Mouse (Mus musculus): ENCODE measurements at regions not wholly inside any gene's neighbourhood (a gene's known extent, or its start where the extent isn't known, plus 50 kb on each side); places are given as distances from the start of the nearest gene placed in this dataset.

DNA sequence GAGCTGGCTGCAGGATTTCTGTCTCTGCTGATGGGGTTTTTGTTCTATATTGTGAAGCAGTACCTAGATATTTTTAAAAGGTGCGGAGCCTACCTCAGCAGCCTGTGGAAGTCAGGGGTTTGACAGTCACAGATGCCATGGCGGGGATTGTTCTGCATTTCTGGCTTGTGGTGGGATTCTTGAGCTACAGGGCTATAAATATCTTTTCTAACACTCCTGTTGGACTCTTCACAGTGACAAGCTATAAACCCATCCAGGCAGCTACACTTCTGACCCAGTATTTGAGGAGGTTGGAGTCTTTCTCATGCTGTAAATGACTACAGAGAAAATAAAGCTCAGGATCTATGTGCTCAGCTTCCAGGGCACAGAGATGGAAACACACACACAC lies 112.3 kb upstream of the Tmtc1 start:
- Histone ChIP-seq H3K36me3 (ENCODE audit: control insufficient read depth, insufficient read depth, low read length) (no peaks in the 10 kb centered on the region), H3K4me1 (ENCODE audit: control insufficient read depth, insufficient read depth, insufficient read length, low read length) (no peaks in the 10 kb centered on the region), H3K4me3 (ENCODE audit: low read depth, low read length) (no peak overlapping the region), H3K27ac (ENCODE audit: insufficient read depth, low read depth, low read length) (no peak overlapping the region), H3K27me3 (ENCODE audit: control insufficient read depth, insufficient read depth, low read length) (no peaks in the 10 kb centered on the region)
- no peak for TF ChIP-seq POLR2A (IDR thresholded peaks at IDR 0.05; ENCODE audit: low read depth, low read length)
- no peak for TF ChIP-seq CTCF (IDR thresholded peaks at IDR 0.05; ENCODE audit: extremely low read depth, insufficient read length, insufficient replicate concordance, low read depth, low read length)
- WGBS = 73% methylated on average over 2 of the region's 2 CpGs

DNA sequence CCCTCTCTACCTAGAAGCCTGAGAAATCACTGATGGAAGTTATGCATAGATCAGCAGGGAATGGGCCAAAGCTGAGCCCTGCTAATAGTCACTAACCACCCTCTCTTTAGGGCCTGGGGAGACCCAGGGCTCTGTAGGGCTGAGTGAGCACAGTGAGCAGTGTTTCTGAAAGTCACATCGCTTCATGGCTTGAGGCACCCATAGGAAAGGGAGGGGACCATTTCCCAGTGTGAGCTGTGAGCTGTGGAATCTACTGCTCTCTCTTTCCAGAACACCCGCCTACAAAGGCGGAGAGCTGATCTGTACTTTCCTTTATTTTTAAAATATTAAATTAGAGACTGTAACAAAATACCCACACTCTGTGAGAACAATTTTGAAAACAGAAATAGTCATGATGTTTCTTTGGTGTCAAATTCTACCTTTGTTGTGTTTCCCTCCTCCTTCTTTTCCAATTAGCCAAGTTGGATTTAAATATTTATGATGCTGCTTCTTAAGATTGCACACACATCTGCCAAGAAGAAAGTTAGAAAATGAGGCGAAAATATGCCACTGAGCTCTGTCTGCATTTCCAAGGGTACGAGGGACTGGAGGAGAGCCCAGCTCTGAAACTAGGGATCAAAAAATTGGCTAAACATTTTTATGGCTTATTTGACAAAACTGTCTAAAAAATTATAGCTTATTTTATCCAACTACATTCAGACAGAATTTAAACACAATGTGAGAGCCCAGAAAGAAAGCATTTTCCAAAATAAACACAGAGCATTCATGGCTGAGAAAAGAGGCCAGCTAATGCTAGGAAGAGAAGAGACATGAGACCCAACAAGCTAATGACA lies 111.7 kb upstream of the Tmtc1 start:
- Histone ChIP-seq H3K27me3 (ENCODE audit: control insufficient read depth, insufficient read depth, low read length) (no peaks in the 10 kb centered on the region), H3K27ac (ENCODE audit: insufficient read depth, low read depth, low read length) (no peak overlapping the region), H3K36me3 (ENCODE audit: control insufficient read depth, insufficient read depth, low read length) (no peaks in the 10 kb centered on the region), H3K4me3 (ENCODE audit: low read depth, low read length) (no peak overlapping the region), H3K4me1 (ENCODE audit: control insufficient read depth, insufficient read depth, insufficient read length, low read length) (no peaks in the 10 kb centered on the region)
- TF ChIP-seq CTCF (IDR thresholded peaks at IDR 0.05; ENCODE audit: extremely low read depth, insufficient read length, insufficient replicate concordance, low read depth, low read length) = no peak
- no peak for TF ChIP-seq POLR2A (IDR thresholded peaks at IDR 0.05; ENCODE audit: low read depth, low read length)
- 72% methylated on average over 5 of the region's 5 CpGs for whole genome bisulfite sequencing

DNA sequence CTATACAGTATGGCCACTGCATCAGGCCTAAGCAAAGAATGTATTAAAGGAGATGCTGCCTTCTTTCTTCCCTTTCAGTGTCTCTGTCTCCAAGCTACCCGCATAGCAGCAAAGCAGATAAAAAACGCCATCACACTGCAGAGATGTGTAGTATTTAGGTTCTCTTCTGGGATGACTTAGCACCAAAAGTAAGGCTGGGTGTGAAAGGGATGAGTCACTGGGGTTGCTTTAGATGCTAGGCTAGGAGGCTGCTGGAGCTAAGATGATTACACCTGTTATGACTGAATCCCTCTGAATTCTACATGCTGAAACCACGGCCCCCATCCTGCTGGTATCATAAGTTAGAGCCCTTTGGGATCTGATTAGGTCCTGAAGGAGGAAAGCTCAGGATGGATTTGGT lies 110.3 kb upstream of the Tmtc1 start:
- WGBS = 80% methylated on average over 3 of the region's 3 CpGs
- Histone ChIP-seq H3K27ac (ENCODE audit: insufficient read depth, low read depth, low read length) (no peak overlapping the region), H3K36me3 (ENCODE audit: control insufficient read depth, insufficient read depth, low read length) (no peaks in the 10 kb centered on the region), H3K27me3 (ENCODE audit: control insufficient read depth, insufficient read depth, low read length) (no peaks in the 10 kb centered on the region), H3K4me1 (ENCODE audit: control insufficient read depth, insufficient read depth, insufficient read length, low read length) (no peaks in the 10 kb centered on the region), H3K4me3 (ENCODE audit: low read depth, low read length) (no peak overlapping the region)
- no peak for TF ChIP-seq POLR2A (IDR thresholded peaks at IDR 0.05; ENCODE audit: low read depth, low read length)

DNA sequence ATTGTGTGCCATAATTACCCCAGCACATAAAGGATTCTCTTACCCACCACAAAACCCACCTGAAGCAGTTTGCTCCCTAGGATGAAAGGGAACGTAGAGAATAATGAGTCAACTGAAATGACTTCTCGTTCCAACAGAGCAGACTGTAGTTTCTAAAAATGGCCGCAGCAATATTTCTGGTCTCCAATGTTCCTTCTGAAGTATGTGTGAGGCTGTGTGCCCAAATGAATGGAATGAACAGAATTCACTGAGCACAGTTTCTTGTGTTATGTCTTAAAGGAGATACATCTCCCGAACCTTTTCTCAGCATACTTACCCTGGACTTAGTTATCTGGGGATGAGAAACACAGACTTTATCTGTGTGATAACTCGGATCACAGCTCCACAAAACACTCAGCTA lies 109.4 kb upstream of the Tmtc1 start:
- Histone ChIP-seq H3K27ac (ENCODE audit: insufficient read depth, low read depth, low read length) (no peak overlapping the region), H3K27me3 (ENCODE audit: control insufficient read depth, insufficient read depth, low read length) (no peaks in the 10 kb centered on the region), H3K4me3 (ENCODE audit: low read depth, low read length) (no peak overlapping the region), H3K4me1 (ENCODE audit: control insufficient read depth, insufficient read depth, insufficient read length, low read length) (no peaks in the 10 kb centered on the region), H3K36me3 (ENCODE audit: control insufficient read depth, insufficient read depth, low read length) (no peaks in the 10 kb centered on the region)
- 58% methylated on average over 5 of the region's 5 CpGs for whole genome bisulfite sequencing
- TF ChIP-seq POLR2A (IDR thresholded peaks at IDR 0.05; ENCODE audit: low read depth, low read length) = no peak
- no peak for TF ChIP-seq CTCF (IDR thresholded peaks at IDR 0.05; ENCODE audit: extremely low read depth, insufficient read length, insufficient replicate concordance, low read depth, low read length)

DNA sequence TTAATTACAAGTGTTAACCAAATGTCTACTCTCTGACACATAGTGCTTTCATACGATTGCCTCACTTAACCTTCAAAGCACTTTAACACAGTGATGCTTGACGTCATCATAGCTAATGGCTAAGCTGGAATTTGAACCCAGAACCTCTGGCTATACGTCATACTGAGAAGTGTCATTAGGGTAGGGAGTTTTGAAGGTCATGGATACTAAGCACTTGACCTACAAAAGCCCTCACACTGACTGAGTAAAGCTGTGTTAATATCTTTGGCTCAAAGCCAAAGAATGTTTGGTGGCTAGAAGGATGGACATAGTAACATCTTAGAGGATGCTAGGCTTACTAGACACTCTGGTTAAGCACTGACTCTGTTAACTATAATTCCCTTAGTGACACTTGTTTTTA lies 106.9 kb upstream of the Tmtc1 start:
- Histone ChIP-seq H3K36me3 (ENCODE audit: control insufficient read depth, insufficient read depth, low read length) (no peaks in the 10 kb centered on the region), H3K27ac (ENCODE audit: insufficient read depth, low read depth, low read length) (no peak overlapping the region), H3K4me1 (ENCODE audit: control insufficient read depth, insufficient read depth, insufficient read length, low read length) (no peaks in the 10 kb centered on the region), H3K27me3 (ENCODE audit: control insufficient read depth, insufficient read depth, low read length) (no peaks in the 10 kb centered on the region), H3K4me3 (ENCODE audit: low read depth, low read length) (no peak overlapping the region)
- WGBS = 57% methylated on average over 3 of the region's 3 CpGs
- TF ChIP-seq POLR2A (IDR thresholded peaks at IDR 0.05; ENCODE audit: low read depth, low read length) = no peak
- no peak for TF ChIP-seq CTCF (IDR thresholded peaks at IDR 0.05; ENCODE audit: extremely low read depth, insufficient read length, insufficient replicate concordance, low read depth, low read length)

DNA sequence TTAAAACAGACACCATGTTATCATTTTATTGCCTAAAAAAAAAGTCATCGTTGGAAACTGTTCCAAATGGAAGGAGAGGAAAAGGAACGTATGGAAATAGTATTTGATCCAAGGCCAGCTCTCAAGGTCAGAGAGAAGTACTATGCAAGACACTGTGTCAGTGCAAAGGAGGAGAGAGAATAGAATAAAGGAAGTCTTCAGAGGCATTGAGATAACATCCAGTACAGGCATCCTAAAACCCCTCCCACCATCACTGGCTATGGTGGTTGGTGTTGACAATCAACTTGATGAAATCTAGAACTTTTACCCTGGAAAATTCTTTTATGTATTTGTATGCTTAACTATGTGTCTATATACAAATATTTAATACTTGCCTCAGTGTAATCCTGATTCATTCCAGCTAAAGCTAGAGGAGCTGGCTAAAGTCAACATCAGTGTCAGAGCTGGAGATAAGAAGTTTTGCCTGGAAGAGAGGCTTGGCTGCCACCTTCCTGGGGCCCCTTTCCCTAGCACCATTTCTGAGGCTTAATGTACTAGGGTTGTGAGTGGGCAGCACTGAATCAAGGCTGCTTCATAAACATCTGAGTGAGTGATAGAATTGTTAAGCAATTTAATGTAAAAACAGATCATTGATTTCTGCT lies 104.1 kb upstream of the Tmtc1 start:
- Histone ChIP-seq H3K4me1 (ENCODE audit: control insufficient read depth, insufficient read depth, insufficient read length, low read length) (no peaks in the 10 kb centered on the region), H3K4me3 (ENCODE audit: low read depth, low read length) (no peak overlapping the region), H3K27ac (ENCODE audit: insufficient read depth, low read depth, low read length) (no peak overlapping the region), H3K27me3 (ENCODE audit: control insufficient read depth, insufficient read depth, low read length) (no peaks in the 10 kb centered on the region), H3K36me3 (ENCODE audit: control insufficient read depth, insufficient read depth, low read length) (no peaks in the 10 kb centered on the region)
- TF ChIP-seq CTCF (IDR thresholded peaks at IDR 0.05; ENCODE audit: extremely low read depth, insufficient read length, insufficient replicate concordance, low read depth, low read length) = no peak
- no peak for TF ChIP-seq POLR2A (IDR thresholded peaks at IDR 0.05; ENCODE audit: low read depth, low read length)
- 28% methylated on average over 2 of the region's 2 CpGs for WGBS

DNA sequence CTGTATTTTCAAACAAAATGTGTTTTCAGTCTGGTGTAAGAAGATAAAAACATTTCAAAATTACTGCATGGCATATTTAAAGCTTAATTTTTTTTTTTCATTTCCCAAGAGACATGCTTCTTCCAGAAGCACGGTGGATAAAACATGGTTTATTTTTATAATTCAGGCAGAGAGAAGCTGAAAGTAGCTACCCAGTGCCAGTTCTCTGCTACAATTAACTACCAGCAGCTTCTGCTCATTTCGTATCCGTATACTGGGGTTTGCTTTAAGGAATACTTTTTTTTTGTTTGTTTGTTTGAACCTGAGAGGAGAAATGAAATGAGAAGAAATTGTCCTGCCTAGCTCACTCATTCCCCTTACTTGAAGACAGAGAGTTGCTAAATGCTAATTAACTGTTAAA lies 98.9 kb upstream of the Tmtc1 start:
- no peak overlapping the region for H3K4me3 ChIP-seq (ENCODE audit: low read depth, low read length)
- no peaks in the 10 kb centered on the region for H3K4me1 ChIP-seq (ENCODE audit: control insufficient read depth, insufficient read depth, insufficient read length, low read length)
- H3K27me3 ChIP-seq (ENCODE audit: control insufficient read depth, insufficient read depth, low read length) = no peaks in the 10 kb centered on the region
- H3K27ac ChIP-seq (ENCODE audit: insufficient read depth, low read depth, low read length) = no peak overlapping the region
- TF ChIP-seq CTCF (IDR thresholded peaks at IDR 0.05; ENCODE audit: extremely low read depth, insufficient read length, insufficient replicate concordance, low read depth, low read length) (no peak), POLR2A (IDR thresholded peaks at IDR 0.05; ENCODE audit: low read depth, low read length) (no peak)
- no peaks in the 10 kb centered on the region for H3K36me3 ChIP-seq (ENCODE audit: control insufficient read depth, insufficient read depth, low read length)
- WGBS = 72% methylated on average over 3 of the region's 3 CpGs

All from small intestine, adult 2 months (tissue).